Mouse (Mus musculus): Measurements from ENCODE around the gene Susd1. TPM values are rescaled to one million over a fixed set of nuclear protein-coding genes. Genes with fewer than 3 reads are reported as not detected.

The Susd1 gene
- total and polyA plus RNA-seq, 3 experiments = 1.6 to 6.1 (median 4.1) TPM

DNA sequence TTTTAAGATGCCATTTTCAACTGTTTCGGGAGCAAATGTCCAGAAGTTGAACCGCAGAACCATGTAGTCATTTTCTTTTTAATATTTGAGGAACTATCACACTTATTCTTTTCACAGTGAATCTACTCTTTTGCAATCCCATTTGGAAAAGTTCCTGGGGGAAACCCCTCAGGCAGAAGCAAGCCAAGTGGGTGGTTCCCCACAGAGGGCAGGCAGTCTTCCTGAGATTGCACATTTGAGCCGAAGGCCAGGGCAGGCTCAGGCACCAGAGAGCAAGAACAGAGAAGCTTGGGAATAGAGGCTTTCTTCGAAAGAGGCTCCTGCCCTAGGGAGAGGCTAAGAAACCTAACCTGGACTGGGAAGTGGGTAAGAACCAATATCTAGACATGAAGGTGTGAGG is 19.2 kb downstream of the Susd1 start:
- Histone ChIP-seq H3K36me3 (replicated peaks in 1 of 2; ENCODE audit: control insufficient read depth in 1 of 2, insufficient read depth in 1 of 2, low read length in 1 of 2) (no peaks in the 10 kb centered on the region), H3K27ac (ENCODE audit: insufficient read depth, low read depth) (no peak overlapping the region), H3K79me2 (replicated peaks; ENCODE audit: control insufficient read depth, extremely low read depth, insufficient read depth, poor library complexity, severe bottlenecking) (no peaks in the 10 kb centered on the region), H3K27me3 (replicated peaks) (no peaks in the 10 kb centered on the region), H3K4me2 (ENCODE audit: insufficient read depth, low read depth, poor library complexity, severe bottlenecking) (no peak overlapping the region), H3K4me1 (ENCODE audit: control insufficient read depth in 1 of 2, insufficient read depth in 2 of 2) (peaks cover 4 to 33% of the 10 kb centered on the region in 2 experiments; a peak in 3 of 4 replicates), H3K4me3 (replicated peaks in 1 of 3; ENCODE audit: low read depth in 2 of 3, low read length in 2 of 3, poor library complexity in 1 of 3) (no peak overlapping the region), H3K9me3 (replicated peaks; ENCODE audit: low read length) (peaks cover 3% of the 10 kb centered on the region), H3K9ac (ENCODE audit: insufficient read depth, low read depth) (no peak overlapping the region)
- in situ Hi-C loops (cut with MboI; ENCODE audit: low pct_ligation_motif_present, low pct_unique_long_range_greater_than_20kb, low sequenced_read_pairs) (no loop called here), dilution Hi-C loops (cut with MboI; ENCODE audit: extremely low pct_ligation_motif_present, extremely low pct_unique_long_range_greater_than_20kb, low sequenced_read_pairs) (no loop called here)
- no peak for DNase-seq (ENCODE audit: extremely low read depth)
- TF ChIP-seq ETS1 (conservative IDR thresholded peaks at IDR 0.05; ENCODE audit: low read depth, low read length) = no peak
- no peak for TF ChIP-seq ZNF384 (IDR thresholded peaks at IDR 0.05; ENCODE audit: low read depth, low read length)
- no peak for TF ChIP-seq RAD21 (IDR thresholded peaks at IDR 0.05; ENCODE audit: low read depth, low read length)
- TF ChIP-seq ZKSCAN1 (IDR thresholded peaks at IDR 0.05; ENCODE audit: borderline replicate concordance, low read depth, low read length) = no peak
- no peak for TF ChIP-seq KAT2A (IDR thresholded peaks at IDR 0.05; ENCODE audit: insufficient replicate concordance, low read length)
- TF ChIP-seq UBTF (IDR thresholded peaks at IDR 0.05; ENCODE audit: low read depth, low read length) = no peak
- no peak for TF ChIP-seq NELFE (IDR thresholded peaks at IDR 0.05; ENCODE audit: low read depth, low read length)
- TF ChIP-seq SIN3A (IDR thresholded peaks at IDR 0.05; ENCODE audit: low read length) = no peak
- no peak for TF ChIP-seq RCOR1 (conservative IDR thresholded peaks at IDR 0.05; ENCODE audit: low read depth, low read length)
- no peak for TF ChIP-seq MAFK (IDR thresholded peaks at IDR 0.05; ENCODE audit: insufficient replicate concordance, low read length)
- no peak for TF ChIP-seq POLR2A (IDR thresholded peaks at IDR 0.05; ENCODE audit: low read depth, low read length)
- no peak for TF ChIP-seq SMC3 (IDR thresholded peaks at IDR 0.05; ENCODE audit: low read depth, low read length)
- TF ChIP-seq JUND (conservative IDR thresholded peaks at IDR 0.05; ENCODE audit: low read depth, low read length) = no peak
- no peak for TF ChIP-seq E2F4 (IDR thresholded peaks at IDR 0.05; ENCODE audit: insufficient replicate concordance, low read depth, low read length)

DNA sequence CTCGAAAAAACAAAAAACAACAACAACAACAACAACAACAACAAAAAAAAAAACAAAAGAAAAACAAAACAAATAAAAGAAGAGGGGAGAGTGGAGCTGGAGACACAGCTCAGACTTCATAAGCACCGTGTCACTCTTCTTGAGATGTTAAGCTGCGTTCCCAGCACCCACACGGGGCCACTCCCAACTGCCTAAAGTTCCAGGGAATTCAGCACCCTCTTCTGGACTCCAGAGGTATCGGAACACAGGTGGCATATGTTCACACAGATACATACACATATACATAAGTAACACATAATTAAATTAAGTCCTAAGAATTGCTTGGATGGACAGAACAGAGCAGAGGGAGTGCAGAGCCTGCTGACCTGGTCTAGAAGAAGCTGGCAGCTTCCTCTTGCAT is 25.0 kb downstream of the Susd1 start:
- in situ Hi-C loops (cut with MboI; ENCODE audit: low pct_ligation_motif_present, low pct_unique_long_range_greater_than_20kb, low sequenced_read_pairs) = no loop called here
- H3K4me1 ChIP-seq (ENCODE audit: control insufficient read depth in 1 of 2, insufficient read depth in 2 of 2) = peaks cover 4 to 19% of the 10 kb centered on the region in 2 experiments; a peak in 3 of 4 replicates
- H3K9ac ChIP-seq (ENCODE audit: insufficient read depth, low read depth) = no peak overlapping the region
- dilution Hi-C loops (cut with MboI; ENCODE audit: extremely low pct_ligation_motif_present, extremely low pct_unique_long_range_greater_than_20kb, low sequenced_read_pairs) = no loop called here
- H3K79me2 ChIP-seq (replicated peaks; ENCODE audit: control insufficient read depth, extremely low read depth, insufficient read depth, poor library complexity, severe bottlenecking) = no peaks in the 10 kb centered on the region
- peaks cover 3% of the 10 kb centered on the region for H3K9me3 ChIP-seq (replicated peaks; ENCODE audit: low read length)
- H3K4me3 ChIP-seq (replicated peaks in 1 of 3; ENCODE audit: low read depth in 2 of 3, low read length in 2 of 3, poor library complexity in 1 of 3) = no peak overlapping the region
- TF ChIP-seq MAZ (IDR thresholded peaks at IDR 0.05; ENCODE audit: low read depth, low read length) (no peak), E2F4 (IDR thresholded peaks at IDR 0.05; ENCODE audit: insufficient replicate concordance, low read depth, low read length) (no peak), SMC3 (IDR thresholded peaks at IDR 0.05; ENCODE audit: low read depth, low read length) (no peak), BHLHE40 (IDR thresholded peaks at IDR 0.05; ENCODE audit: low read depth, low read length) (no peak), POLR2AphosphoS2 (IDR thresholded peaks at IDR 0.05; ENCODE audit: low read depth, low read length) (no peak), CTCF (conservative IDR thresholded peaks at IDR 0.05 in 1 of 2, IDR thresholded peaks at IDR 0.05 in 1 of 2; ENCODE audit: low read depth in 2 of 2, low read length in 2 of 2) (no peak), MXI1 (IDR thresholded peaks at IDR 0.05; ENCODE audit: low read depth, low read length) (no peak), ZMIZ1 (IDR thresholded peaks at IDR 0.05; ENCODE audit: low read depth, low read length) (no peak)
- H3K27ac ChIP-seq (ENCODE audit: insufficient read depth, low read depth) = no peak overlapping the region
- no peak overlapping the region for H3K4me2 ChIP-seq (ENCODE audit: insufficient read depth, low read depth, poor library complexity, severe bottlenecking)
- no peaks in the 10 kb centered on the region for H3K36me3 ChIP-seq (replicated peaks in 1 of 2; ENCODE audit: control insufficient read depth in 1 of 2, insufficient read depth in 1 of 2, low read length in 1 of 2)
- H3K27me3 ChIP-seq (replicated peaks) = no peaks in the 10 kb centered on the region
- DNase-seq (ENCODE audit: extremely low read depth) = no peak
